Mouse (Mus musculus) activated CD4-positive, CD25-positive, alpha-beta regulatory T cell, adult 4 months (primary cell): ENCODE results near the gene Rhag. TPM values are rescaled to one million over a fixed set of nuclear protein-coding genes. Genes with fewer than 3 reads are reported as not detected.

ENCODE experiments used
- ATAC-seq: one replicate; pipeline ENCODE4 v1.8.0; 2017
- polyA plus RNA-seq, 2 experiments: library from polyadenylated mRNA; unstranded; fragments of 100-300 nt; shearing (Covaris generic); gene quantifications; one replicate each; pipeline ENCODE4 v1.2.1; 2017

Rhag gene
- polyA plus RNA-seq, 2 experiments from 2014 or later: 0.28 to 2.0 TPM

DNA sequence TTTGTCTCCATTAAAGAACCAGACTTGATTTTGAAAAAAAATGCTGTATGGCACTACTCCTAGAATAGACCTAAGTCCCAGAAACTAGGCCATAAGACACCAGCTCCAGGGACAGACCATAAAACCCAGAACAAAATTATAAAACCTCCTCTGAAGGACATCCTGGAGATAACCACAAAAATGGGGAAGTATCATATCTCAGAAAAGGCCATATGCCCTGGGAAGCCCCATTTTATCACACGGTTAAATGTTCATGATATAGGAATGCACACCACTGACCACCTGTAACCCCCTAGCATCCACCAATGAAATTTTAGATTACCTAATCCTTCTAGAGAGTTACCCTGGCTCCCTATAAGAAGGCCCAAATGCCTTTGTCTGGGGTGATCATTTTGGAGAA is 64.6 kb downstream of the Rhag start:
- no peak for ATAC-seq

- ATAC-seq: no peak
Measured at GRCm38 (mm10) chr17:40877741-40878140, 66.8 kb downstream of the Rhag start.

DNA sequence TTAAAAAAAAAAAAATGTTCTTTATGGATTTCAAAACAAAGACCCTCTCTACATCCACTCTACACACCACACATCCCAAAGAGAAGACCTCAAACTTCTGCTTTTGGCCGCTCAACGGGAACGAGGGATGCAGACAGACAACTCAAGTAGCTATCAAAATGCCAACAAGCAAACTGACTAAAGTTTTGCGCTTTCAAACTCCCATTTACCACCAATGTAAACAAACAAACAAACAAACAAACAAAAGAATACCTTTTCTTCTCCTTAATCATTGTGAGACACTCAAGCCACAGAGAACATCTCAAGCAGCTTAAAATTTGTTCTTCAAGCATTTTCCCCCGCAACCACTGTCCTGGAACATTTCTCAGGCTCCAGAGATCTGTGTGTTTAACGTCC is 68.6 kb downstream of the Rhag start:
- ATAC-seq: no peak

DNA sequence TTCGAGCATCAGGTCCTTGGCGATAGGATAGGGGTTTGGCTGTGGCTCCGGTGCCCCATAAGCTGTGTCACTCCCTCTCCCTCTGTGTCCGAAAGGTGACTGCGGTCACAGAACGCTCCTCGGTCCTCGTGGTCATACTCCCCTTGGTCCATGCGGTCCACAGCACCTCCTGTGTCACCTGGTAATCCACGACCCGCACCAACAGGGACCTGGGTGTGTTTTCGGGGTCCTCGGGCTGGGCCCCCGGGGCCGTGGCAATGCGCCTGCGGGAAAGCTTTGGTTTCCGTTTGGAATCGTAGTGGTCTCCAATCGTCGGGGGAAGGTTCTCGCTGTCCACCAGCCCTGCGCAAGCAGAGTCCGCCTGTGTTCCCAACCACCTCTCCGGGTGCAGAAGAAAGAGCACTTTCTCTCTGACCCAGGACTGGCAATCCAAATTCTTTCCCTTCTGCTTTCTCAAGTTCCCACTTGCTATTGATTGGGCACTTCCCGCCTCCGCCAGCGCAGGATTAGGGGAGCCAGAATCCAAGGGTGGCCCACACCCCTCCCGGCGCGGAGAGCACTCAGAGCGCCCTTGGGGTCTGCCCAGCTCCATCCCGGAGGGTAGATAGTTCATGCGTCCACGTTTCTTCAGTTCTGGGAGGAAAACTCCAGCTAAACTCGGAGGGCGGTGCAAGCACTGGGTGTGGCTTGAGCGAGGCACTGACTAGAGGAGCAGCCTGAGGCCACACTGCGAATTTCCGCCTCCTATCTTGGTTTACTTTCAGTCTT is 69.2 kb downstream of the Rhag start, which contains the start of gene 9130008F23Rik:
9130008F23Rik (minus strand) TSS at position 636 of the 768 bp plus-strand sequence.
- ATAC-seq: no peak

DNA sequence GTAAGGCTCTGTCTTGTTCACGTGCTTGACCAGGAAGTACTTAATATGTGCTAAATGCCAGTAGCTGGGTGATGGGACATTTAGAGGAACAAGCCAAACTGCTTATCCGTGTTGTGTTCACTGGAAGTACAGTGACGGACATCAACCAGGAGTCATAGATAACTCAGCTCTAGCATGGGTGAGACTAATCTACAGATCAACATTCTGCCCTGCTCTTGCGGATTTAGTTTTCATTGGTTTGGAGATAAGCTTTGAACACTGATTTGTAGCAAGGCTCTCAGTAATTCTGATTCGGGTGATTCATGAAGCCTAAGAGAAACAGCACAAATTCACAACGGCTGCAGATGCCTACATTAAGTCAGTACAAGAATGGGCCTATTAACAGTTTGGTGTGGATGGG is 71.2 kb downstream of the Rhag start:
- no peak for ATAC-seq

- no peak for ATAC-seq
Measured at GRCm38 (mm10) chr17:40885155-40885554, 74.2 kb downstream of the Rhag start.

GRCm38 (mm10) chr17:40887849-40888536 is 77.1 kb downstream of the Rhag start:
- ATAC-seq: no peak

Other genes starting within 250 kb of the Rhag start
- gene Esp6, start 249.6 kb upstream of the Rhag start, polyA plus RNA-seq: not detected
- not detected for gene Esp4, start 212.5 kb upstream of the Rhag start, polyA plus RNA-seq
- not detected for gene Esp3, start 179.1 kb upstream of the Rhag start, polyA plus RNA-seq
- not detected for gene Esp1, start 84.0 kb upstream of the Rhag start, polyA plus RNA-seq
- gene Crisp2, start 4.1 kb upstream of the Rhag start, polyA plus RNA-seq: not detected
- gene 9130008F23Rik, start 69.4 kb downstream of the Rhag start, polyA plus RNA-seq: not detected
- gene Glyatl3, start 103.2 kb downstream of the Rhag start, polyA plus RNA-seq: not detected
- gene Mut, start 123.6 kb downstream of the Rhag start, polyA plus RNA-seq: 10 to 100 TPM; 16.3 to 17.4 TPM
- gene Cenpq, start 123.9 kb downstream of the Rhag start, polyA plus RNA-seq: 10 to 100 TPM; 36.6 to 37.1 TPM